Mouse (Mus musculus): Measurements from ENCODE around the gene Cstad. TPM values are rescaled to one million over a fixed set of nuclear protein-coding genes. Genes with fewer than 3 reads are reported as not detected.

The Cstad gene
- polyA plus RNA-seq, 1 experiment = 1.9 TPM

DNA sequence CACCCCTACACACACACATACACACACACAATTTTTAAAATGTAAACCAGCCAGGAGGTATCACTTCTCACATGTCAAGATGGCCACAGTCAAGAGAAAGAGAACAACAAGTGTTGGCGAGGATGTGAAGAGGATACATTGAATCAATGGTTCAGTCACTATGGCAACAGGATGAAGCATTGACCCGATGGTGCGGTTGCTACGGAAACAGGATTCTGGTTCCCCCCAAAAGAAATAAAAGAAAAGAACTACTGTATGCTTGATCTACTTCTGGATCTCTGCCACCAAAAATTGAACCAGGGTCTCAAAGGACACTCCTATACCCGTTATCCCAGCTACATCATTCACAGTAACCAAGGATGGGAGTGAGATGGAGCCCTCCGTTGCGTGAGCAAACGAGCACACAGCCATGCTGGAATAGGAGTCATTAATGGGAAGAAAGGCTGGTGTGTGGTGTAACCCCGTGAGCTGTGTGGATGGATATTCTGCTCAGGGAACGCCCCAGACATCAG lies 13.9 kb downstream of the Cstad start:
- TF ChIP-seq POLR2A (IDR thresholded peaks at IDR 0.05; ENCODE audit: borderline replicate concordance, control insufficient read depth, low read depth, low read length) (no peak), CTCF (IDR thresholded peaks at IDR 0.05; ENCODE audit: control insufficient read depth, insufficient read depth, low read length) (no peak)
- Histone ChIP-seq H3K4me3 (replicated peaks; ENCODE audit: control insufficient read depth, low read depth, low read length) (no peak overlapping the region), H3K27ac (ENCODE audit: control insufficient read depth, insufficient read depth, low read depth, low read length, poor library complexity) (no peak overlapping the region), H3K4me1 (ENCODE audit: control insufficient read depth, insufficient read depth, low read length) (no peaks in the 10 kb centered on the region)
- WGBS = 83% methylated on average over 10 of the region's 10 CpGs

DNA sequence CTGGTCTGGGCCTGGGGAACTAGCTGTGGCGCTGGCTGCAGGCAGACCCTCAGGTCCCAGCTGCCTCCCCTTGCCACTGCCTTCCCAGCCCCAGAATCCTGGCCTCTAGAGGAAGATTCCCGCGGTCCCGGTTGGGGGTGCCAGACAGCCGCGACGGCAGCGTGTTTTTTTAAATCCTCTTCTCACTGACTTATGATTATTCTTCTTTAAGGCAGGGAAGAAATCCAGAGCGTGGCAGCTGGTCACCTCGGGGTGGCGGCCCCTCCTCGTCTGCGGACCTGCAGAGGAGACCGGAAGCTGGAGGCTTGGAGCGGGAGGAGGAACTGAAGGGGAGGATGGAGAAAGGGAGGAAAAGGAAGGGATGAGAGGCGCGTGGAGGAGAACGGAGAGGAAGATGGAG lies 18.7 kb downstream of the Cstad start:
- H3K4me3 ChIP-seq (replicated peaks; ENCODE audit: control insufficient read depth, low read depth, low read length) = no peak overlapping the region
- 48% methylated on average over 18 of the region's 18 CpGs for WGBS
- H3K4me1 ChIP-seq (ENCODE audit: control insufficient read depth, insufficient read depth, low read length) = no peaks in the 10 kb centered on the region
- TF ChIP-seq POLR2A (IDR thresholded peaks at IDR 0.05; ENCODE audit: borderline replicate concordance, control insufficient read depth, low read depth, low read length) = no peak
- no peak for TF ChIP-seq CTCF (IDR thresholded peaks at IDR 0.05; ENCODE audit: control insufficient read depth, insufficient read depth, low read length)
- H3K27ac ChIP-seq (ENCODE audit: control insufficient read depth, insufficient read depth, low read depth, low read length, poor library complexity) = no peak overlapping the region

DNA sequence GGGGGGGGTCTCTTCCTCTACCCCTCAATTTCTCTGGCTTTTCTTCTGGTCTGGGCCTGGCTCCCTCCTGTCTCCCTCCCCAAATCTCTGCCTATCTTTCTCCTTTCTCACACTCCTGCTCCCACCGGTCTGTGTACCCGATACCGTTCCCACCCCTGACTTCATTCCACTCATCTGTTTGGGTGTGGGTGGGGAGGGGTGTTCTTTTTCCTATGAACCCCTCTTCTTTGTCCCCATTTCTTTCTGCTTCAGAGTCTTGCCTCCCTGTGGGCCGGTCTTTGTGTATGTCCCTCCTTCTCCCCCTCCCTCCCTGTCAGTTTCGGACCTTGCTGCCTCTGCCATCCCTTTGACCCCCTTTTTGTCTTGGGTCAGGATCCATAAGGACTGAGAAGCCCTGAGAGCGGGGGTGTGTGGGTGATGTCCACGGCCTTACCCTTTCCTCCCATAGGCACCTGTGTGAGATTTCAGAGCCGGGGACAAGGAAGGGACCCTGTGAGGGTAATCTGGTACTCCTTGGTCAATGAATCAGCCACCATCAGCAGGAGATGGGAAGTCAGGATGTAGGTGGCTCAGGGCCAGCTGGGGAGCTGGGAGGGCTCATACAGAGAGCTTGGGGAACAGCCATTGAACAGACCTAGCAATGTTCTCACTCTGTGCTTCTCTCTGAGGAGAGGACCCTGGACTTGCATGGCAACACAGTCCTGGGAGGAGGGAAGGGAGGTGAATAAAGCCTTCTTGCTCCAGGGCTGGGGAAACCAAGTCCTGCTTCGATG lies 19.5 kb downstream of the Cstad start:
- TF ChIP-seq POLR2A (IDR thresholded peaks at IDR 0.05; ENCODE audit: borderline replicate concordance, control insufficient read depth, low read depth, low read length) = no peak
- TF ChIP-seq CTCF (IDR thresholded peaks at IDR 0.05; ENCODE audit: control insufficient read depth, insufficient read depth, low read length) = no peak
- no peak overlapping the region for H3K4me3 ChIP-seq (replicated peaks; ENCODE audit: control insufficient read depth, low read depth, low read length)
- no peak overlapping the region for H3K27ac ChIP-seq (ENCODE audit: control insufficient read depth, insufficient read depth, low read depth, low read length, poor library complexity)
- H3K4me1 ChIP-seq (ENCODE audit: control insufficient read depth, insufficient read depth, low read length) = no peaks in the 10 kb centered on the region; the same call in 1 of the 2 replicates
- 80% methylated on average over 9 of the region's 9 CpGs for WGBS

DNA sequence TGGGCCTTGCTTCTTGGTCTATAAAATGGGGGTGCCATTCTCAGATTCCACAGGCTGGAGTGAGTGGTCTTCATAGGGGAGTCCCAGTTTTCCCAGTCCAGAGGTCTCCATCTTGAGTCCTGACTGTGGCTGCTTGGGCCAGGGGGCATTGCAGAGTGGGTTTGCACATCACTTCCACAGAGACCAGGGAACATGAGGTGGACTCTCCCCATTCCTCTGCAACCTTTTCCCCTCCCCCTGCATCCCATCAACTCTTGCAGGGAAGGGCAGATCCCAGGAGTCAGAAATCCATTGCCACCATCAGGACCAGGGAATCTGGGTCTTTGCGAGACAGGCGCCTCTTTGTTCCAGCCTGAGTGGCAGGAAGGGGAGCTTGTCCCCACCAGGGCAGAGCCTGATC lies 21.0 kb downstream of the Cstad start:
- WGBS = 88% methylated on average over 2 of the region's 2 CpGs
- no peak overlapping the region for H3K27ac ChIP-seq (ENCODE audit: control insufficient read depth, insufficient read depth, low read depth, low read length, poor library complexity)
- no peak overlapping the region for H3K4me3 ChIP-seq (replicated peaks; ENCODE audit: control insufficient read depth, low read depth, low read length)
- no peaks in the 10 kb centered on the region; the same call in 1 of the 2 replicates for H3K4me1 ChIP-seq (ENCODE audit: control insufficient read depth, insufficient read depth, low read length)
- TF ChIP-seq POLR2A (IDR thresholded peaks at IDR 0.05; ENCODE audit: borderline replicate concordance, control insufficient read depth, low read depth, low read length) = no peak

DNA sequence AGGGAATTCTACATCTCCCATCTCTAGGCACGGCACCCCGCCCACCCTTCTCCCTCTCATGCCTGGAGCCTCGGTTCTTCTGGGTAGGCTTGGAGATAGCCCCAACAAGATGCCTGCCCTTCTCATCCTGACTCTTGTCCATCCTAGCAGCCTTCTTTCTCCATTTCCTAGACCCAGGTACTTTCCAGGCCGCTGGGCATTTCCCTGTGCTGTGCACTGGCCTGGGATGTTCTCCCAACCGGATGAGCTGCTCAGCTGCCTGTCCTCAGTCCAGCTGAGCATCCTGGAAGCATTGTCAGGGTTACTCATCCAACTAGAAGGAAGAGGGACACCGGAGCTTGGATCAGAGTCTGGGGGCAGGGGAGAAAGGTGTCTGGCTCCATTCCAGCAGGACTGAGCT lies 21.6 kb downstream of the Cstad start:
- Histone ChIP-seq H3K27ac (ENCODE audit: control insufficient read depth, insufficient read depth, low read depth, low read length, poor library complexity) (no peak overlapping the region), H3K4me1 (ENCODE audit: control insufficient read depth, insufficient read depth, low read length) (no peaks in the 10 kb centered on the region; the same call in 1 of the 2 replicates), H3K4me3 (replicated peaks; ENCODE audit: control insufficient read depth, low read depth, low read length) (no peak overlapping the region)
- WGBS = 75% methylated on average over 6 of the region's 6 CpGs
- no peak for TF ChIP-seq POLR2A (IDR thresholded peaks at IDR 0.05; ENCODE audit: borderline replicate concordance, control insufficient read depth, low read depth, low read length)
- TF ChIP-seq CTCF (IDR thresholded peaks at IDR 0.05; ENCODE audit: control insufficient read depth, insufficient read depth, low read length) = no peak

DNA sequence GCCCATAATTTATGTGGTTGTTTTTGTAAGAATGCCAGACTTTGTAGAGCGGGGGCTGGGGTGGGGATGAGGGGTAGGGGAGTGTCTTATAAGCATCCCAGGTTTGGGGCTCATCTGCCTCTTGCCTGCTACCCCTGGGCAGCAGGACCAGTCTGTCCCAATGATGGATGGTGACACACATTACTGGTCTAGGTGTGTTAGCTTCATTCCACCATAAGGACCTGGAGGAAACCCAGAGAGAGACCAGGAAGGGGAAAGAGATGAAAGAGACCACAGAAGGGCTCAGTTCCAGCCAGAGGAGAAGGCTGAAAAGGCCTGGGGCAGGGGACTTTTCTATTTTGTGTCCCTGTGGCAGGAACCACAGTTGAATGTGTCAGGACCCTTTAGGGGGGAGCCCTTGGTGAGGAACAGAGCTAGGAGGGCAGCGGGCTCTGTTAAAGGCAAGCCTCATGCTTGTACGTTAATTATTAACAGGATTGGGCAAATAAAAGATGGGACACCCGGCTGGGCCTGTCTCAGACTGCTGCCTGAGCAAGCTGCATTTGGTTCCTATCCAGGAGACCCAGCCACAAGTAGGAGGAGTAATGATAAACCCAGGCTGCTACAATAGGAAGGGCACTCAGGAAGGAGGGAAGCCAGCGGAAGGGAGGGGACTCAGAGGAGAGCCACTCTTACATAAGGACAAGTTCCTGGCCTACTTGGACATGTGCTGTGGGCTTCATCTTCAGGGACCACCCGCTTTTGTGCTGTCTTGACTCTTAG lies 23.8 kb downstream of the Cstad start:
- no peak overlapping the region for H3K27ac ChIP-seq (ENCODE audit: control insufficient read depth, insufficient read depth, low read depth, low read length, poor library complexity)
- 29% methylated on average over 6 of the region's 6 CpGs for WGBS
- no peaks in the 10 kb centered on the region; the same call in 1 of the 2 replicates for H3K4me1 ChIP-seq (ENCODE audit: control insufficient read depth, insufficient read depth, low read length)
- TF ChIP-seq POLR2A (IDR thresholded peaks at IDR 0.05; ENCODE audit: borderline replicate concordance, control insufficient read depth, low read depth, low read length) = no peak
- no peak for TF ChIP-seq CTCF (IDR thresholded peaks at IDR 0.05; ENCODE audit: control insufficient read depth, insufficient read depth, low read length)
- no peak overlapping the region for H3K4me3 ChIP-seq (replicated peaks; ENCODE audit: control insufficient read depth, low read depth, low read length)

DNA sequence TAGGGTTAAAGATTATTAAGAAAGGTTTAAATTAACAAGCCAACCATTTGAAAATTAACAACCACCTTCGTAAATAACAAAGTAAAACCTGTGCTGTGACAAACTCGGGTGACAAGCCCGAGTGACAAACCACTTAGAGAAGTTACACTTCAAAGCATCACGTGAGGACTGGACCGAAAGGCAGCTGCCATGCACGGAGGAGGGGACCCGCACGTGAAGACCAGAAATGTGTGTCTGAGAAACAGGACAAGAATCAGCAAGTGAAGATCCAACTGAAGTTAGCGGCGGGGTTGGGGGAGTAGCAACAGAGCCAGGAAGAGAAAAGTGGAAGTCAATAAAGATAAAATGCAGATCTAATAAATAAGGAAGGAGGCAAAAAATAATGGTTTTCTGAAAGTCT lies 29.0 kb downstream of the Cstad start:
- TF ChIP-seq CTCF (IDR thresholded peaks at IDR 0.05; ENCODE audit: control insufficient read depth, insufficient read depth, low read length) = no peak
- TF ChIP-seq POLR2A (IDR thresholded peaks at IDR 0.05; ENCODE audit: borderline replicate concordance, control insufficient read depth, low read depth, low read length) = no peak
- peak overlapping the region; percentile 24 for H3K4me3 ChIP-seq (replicated peaks; ENCODE audit: control insufficient read depth, low read depth, low read length)
- H3K4me1 ChIP-seq (ENCODE audit: control insufficient read depth, insufficient read depth, low read length) = no peaks in the 10 kb centered on the region; the same call in 1 of the 2 replicates
- WGBS = 4% methylated on average over 10 of the region's 10 CpGs
- no peak overlapping the region for H3K27ac ChIP-seq (ENCODE audit: control insufficient read depth, insufficient read depth, low read depth, low read length, poor library complexity)

DNA sequence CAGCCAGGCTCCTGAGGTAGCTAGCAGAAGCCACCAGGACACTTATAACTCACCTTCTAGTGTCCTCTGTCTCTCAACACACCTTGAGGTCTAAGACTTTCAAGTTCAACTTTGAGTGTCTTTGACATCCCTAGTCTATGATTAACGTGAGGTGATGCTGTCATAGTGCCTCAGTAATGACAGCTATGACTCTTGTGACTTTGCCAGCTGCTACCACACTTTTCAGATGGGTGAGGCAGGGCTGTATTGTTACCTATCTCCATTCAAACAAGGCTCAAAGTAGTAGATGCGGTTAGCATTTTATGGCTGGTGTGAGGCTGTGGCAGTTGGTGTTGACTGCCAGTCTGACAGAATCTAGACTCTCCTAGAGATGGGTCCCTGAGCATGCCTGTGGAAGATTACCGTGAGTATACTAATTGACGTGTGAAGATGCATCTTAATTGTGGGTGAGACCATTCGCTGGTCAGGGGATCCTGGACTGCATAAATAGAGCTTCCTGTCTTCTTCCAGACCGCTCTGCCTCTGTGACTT lies 30.5 kb downstream of the Cstad start:
- no peak overlapping the region; the same call in 1 of the 2 replicates for H3K27ac ChIP-seq (ENCODE audit: control insufficient read depth, insufficient read depth, low read depth, low read length, poor library complexity)
- WGBS = 79% methylated on average over 6 of the region's 6 CpGs
- H3K4me3 ChIP-seq (replicated peaks; ENCODE audit: control insufficient read depth, low read depth, low read length) = no peak overlapping the region
- no peaks in the 10 kb centered on the region for H3K4me1 ChIP-seq (ENCODE audit: control insufficient read depth, insufficient read depth, low read length)
- no peak for TF ChIP-seq POLR2A (IDR thresholded peaks at IDR 0.05; ENCODE audit: borderline replicate concordance, control insufficient read depth, low read depth, low read length)
- no peak for TF ChIP-seq CTCF (IDR thresholded peaks at IDR 0.05; ENCODE audit: control insufficient read depth, insufficient read depth, low read length)

Measured in bone marrow, adult 2 months (tissue).